Mouse (Mus musculus): ENCODE results near the gene 4933402J07Rik. TPM values are rescaled to one million over a fixed set of nuclear protein-coding genes. Genes with fewer than 3 reads are reported as not detected.

Gene 4933402J07Rik
- polyA plus RNA-seq, 1 experiment from 2014 or later = not detected

DNA sequence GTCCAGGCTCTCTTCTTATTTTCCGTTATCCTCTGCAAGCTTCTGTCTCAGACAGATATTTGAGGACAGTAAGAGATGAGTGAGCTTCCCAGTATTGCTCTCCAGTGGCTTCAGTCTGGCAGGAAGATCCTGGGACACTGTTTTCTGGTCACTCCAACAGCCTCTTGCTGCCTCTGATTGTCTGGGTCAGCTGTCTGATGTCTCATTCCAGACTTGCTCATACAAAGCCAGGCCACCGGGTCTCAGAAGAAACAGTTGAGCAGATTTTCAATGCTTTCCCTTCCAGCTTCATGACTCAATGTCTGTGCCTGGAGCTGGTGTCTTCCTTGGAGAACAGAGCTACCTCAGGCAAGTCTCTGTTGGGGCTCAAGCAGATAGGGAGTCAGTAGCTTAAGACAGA, 39.1 kb downstream of the 4933402J07Rik start:
- H3K27ac ChIP-seq (replicated peaks; ENCODE audit: low read depth, low read length) = no peak overlapping the region
- ATAC-seq (replicated peaks; ENCODE audit: insufficient number of reproducible peaks, low FRiP score, low TSS enrichment, low read depth) (no peak), DNase-seq (ENCODE audit: low spot score) (no peak)
- H3K9me3 ChIP-seq (replicated peaks; ENCODE audit: control insufficient read depth, low read length) = no peaks in the 10 kb centered on the region
- no peak overlapping the region for H3K9ac ChIP-seq (replicated peaks; ENCODE audit: low read length)
- H3K4me3 ChIP-seq (ENCODE audit: low read depth, low read length) = no peak overlapping the region
- no peaks in the 10 kb centered on the region for H3K4me1 ChIP-seq (ENCODE audit: control insufficient read depth, insufficient read depth, low read length)
- H3K36me3 ChIP-seq (replicated peaks; ENCODE audit: control insufficient read depth, insufficient read depth, low read depth, low read length) = no peaks in the 10 kb centered on the region
- 87% methylated on average over 2 of the region's 2 CpGs for WGBS
- H3K27me3 ChIP-seq (ENCODE audit: control insufficient read depth, insufficient read depth, low read length) = no peaks in the 10 kb centered on the region
- H3K4me2 ChIP-seq (ENCODE audit: low read depth, low read length) = no peak overlapping the region

DNA sequence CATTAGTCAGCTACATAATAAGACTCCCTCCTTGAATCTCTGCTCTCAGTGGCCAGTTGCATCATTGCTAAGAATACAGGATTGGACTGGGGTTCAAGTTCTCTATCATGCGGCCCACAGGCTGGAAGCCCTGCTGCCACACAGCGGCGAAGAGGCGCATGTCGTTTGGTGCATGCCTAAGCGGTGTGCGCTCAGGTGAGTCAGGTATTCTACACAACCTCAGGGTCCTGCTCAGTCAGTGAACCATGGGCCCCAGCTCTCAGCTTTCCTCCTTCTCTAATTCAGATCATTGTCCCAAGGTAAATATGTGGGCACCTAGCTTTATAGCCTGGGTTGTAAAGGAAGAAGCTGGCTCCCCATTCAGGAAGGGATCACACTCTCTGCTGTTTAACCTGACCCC, 45.5 kb downstream of the 4933402J07Rik start:
- 89% methylated on average over 7 of the region's 7 CpGs for WGBS
- no peaks in the 10 kb centered on the region for H3K9me3 ChIP-seq (replicated peaks; ENCODE audit: control insufficient read depth, low read length)
- no peak overlapping the region for H3K4me2 ChIP-seq (ENCODE audit: low read depth, low read length)
- no peak overlapping the region for H3K27ac ChIP-seq (replicated peaks; ENCODE audit: low read depth, low read length)
- H3K36me3 ChIP-seq (replicated peaks; ENCODE audit: control insufficient read depth, insufficient read depth, low read depth, low read length) = no peaks in the 10 kb centered on the region
- no peak overlapping the region for H3K4me3 ChIP-seq (ENCODE audit: low read depth, low read length)
- DNase-seq (ENCODE audit: low spot score) (no peak), ATAC-seq (replicated peaks; ENCODE audit: insufficient number of reproducible peaks, low FRiP score, low TSS enrichment, low read depth) (no peak)
- no peaks in the 10 kb centered on the region for H3K4me1 ChIP-seq (ENCODE audit: control insufficient read depth, insufficient read depth, low read length)
- no peaks in the 10 kb centered on the region for H3K27me3 ChIP-seq (ENCODE audit: control insufficient read depth, insufficient read depth, low read length)
- H3K9ac ChIP-seq (replicated peaks; ENCODE audit: low read length) = no peak overlapping the region

DNA sequence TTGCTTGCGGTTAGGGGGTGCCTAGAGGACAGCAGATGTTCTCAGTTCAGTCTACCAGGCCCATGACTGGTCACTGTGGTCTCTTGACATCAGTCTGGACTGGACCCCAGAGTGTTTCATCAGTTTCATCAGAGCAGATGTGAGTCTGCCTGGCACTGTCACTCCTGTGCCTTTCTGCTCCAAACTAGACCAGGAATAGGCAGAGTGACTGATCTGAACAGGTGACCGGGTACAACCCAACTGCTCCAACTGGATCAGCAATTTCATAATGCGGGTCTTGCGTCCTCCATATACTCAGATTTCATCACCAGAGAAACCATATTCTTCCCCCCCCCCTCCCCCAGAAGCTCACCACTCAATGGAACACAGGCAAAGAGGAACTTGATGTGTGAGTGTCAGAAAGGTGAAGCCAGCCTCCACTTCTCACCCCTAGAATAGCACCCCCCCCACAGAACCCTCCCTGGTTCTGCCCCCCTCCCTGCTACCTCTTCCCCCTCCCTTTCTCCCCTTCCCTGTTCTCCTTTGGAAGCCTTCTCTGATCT, 46.1 kb downstream of the 4933402J07Rik start:
- Histone ChIP-seq H3K27ac (replicated peaks; ENCODE audit: low read depth, low read length) (no peak overlapping the region), H3K9me3 (replicated peaks; ENCODE audit: control insufficient read depth, low read length) (no peaks in the 10 kb centered on the region), H3K9ac (replicated peaks; ENCODE audit: low read length) (no peak overlapping the region), H3K27me3 (ENCODE audit: control insufficient read depth, insufficient read depth, low read length) (no peaks in the 10 kb centered on the region), H3K4me3 (ENCODE audit: low read depth, low read length) (no peak overlapping the region), H3K4me2 (ENCODE audit: low read depth, low read length) (no peak overlapping the region), H3K4me1 (ENCODE audit: control insufficient read depth, insufficient read depth, low read length) (no peaks in the 10 kb centered on the region), H3K36me3 (replicated peaks; ENCODE audit: control insufficient read depth, insufficient read depth, low read depth, low read length) (no peaks in the 10 kb centered on the region)
- 87% methylated on average over 4 of the region's 4 CpGs for WGBS
- DNase-seq (ENCODE audit: low spot score) (no peak), ATAC-seq (replicated peaks; ENCODE audit: insufficient number of reproducible peaks, low FRiP score, low TSS enrichment, low read depth) (no peak)

DNA sequence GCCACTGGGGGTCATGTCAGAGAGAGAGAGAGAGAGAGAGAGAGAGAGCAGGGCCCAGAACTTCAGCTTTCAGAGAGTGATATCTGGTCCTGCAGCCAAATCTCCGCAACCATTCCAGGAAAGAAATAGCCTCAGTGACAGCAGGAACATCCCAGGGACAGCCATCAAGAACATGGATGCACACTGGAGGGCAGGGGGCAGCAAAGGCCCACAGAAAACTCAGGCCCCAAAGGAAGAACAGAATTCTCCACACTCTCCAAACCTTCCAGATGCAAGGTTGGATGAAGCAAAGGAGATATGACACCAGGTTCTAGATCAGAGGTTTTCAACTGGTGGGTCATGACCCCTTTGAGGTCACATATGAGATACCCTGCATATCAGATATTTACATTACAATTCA, 50.0 kb downstream of the 4933402J07Rik start:
- no peak overlapping the region for H3K27ac ChIP-seq (replicated peaks; ENCODE audit: low read depth, low read length)
- no peak overlapping the region for H3K4me3 ChIP-seq (ENCODE audit: low read depth, low read length)
- H3K9me3 ChIP-seq (replicated peaks; ENCODE audit: control insufficient read depth, low read length) = no peaks in the 10 kb centered on the region
- no peak for ATAC-seq (replicated peaks; ENCODE audit: insufficient number of reproducible peaks, low FRiP score, low TSS enrichment, low read depth)
- DNase-seq (ENCODE audit: low spot score) = no peak
- no peak overlapping the region for H3K9ac ChIP-seq (replicated peaks; ENCODE audit: low read length)
- H3K4me1 ChIP-seq (ENCODE audit: control insufficient read depth, insufficient read depth, low read length) = no peaks in the 10 kb centered on the region
- H3K4me2 ChIP-seq (ENCODE audit: low read depth, low read length) = no peak overlapping the region
- H3K27me3 ChIP-seq (ENCODE audit: control insufficient read depth, insufficient read depth, low read length) = no peaks in the 10 kb centered on the region
- no peaks in the 10 kb centered on the region for H3K36me3 ChIP-seq (replicated peaks; ENCODE audit: control insufficient read depth, insufficient read depth, low read depth, low read length)
- 100% methylated on average over 1 of the region's 1 CpGs for WGBS

DNA sequence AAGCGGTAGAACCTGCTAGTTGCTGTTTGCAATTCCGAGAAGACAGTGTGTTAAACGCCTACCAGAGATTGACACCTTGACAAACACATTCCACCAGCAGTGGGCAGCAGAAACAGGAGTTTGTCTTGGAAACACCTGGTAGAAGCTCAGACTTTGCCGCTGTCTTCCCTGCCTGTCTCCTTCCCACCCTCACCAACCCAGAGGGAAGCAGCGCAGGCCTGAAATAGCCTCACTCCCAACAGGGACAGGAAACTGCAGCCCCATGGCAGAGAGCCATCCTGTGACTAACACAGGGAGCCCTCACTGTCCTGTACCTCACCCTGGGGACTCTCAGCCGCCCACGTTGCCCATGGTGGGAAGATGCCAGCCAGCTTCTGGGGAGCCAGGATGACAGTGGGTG, 55.5 kb downstream of the 4933402J07Rik start:
- H3K27ac ChIP-seq (replicated peaks; ENCODE audit: low read depth, low read length) = no peak overlapping the region
- DNase-seq (ENCODE audit: low spot score) (no peak), ATAC-seq (replicated peaks; ENCODE audit: insufficient number of reproducible peaks, low FRiP score, low TSS enrichment, low read depth) (no peak)
- H3K4me1 ChIP-seq (ENCODE audit: control insufficient read depth, insufficient read depth, low read length) = no peaks in the 10 kb centered on the region
- no peaks in the 10 kb centered on the region for H3K9me3 ChIP-seq (replicated peaks; ENCODE audit: control insufficient read depth, low read length)
- H3K4me2 ChIP-seq (ENCODE audit: low read depth, low read length) = no peak overlapping the region
- 49% methylated on average over 7 of the region's 7 CpGs for WGBS
- H3K9ac ChIP-seq (replicated peaks; ENCODE audit: low read length) = no peak overlapping the region
- H3K36me3 ChIP-seq (replicated peaks; ENCODE audit: control insufficient read depth, insufficient read depth, low read depth, low read length) = no peaks in the 10 kb centered on the region
- no peaks in the 10 kb centered on the region for H3K27me3 ChIP-seq (ENCODE audit: control insufficient read depth, insufficient read depth, low read length)
- H3K4me3 ChIP-seq (ENCODE audit: low read depth, low read length) = no peak overlapping the region

DNA sequence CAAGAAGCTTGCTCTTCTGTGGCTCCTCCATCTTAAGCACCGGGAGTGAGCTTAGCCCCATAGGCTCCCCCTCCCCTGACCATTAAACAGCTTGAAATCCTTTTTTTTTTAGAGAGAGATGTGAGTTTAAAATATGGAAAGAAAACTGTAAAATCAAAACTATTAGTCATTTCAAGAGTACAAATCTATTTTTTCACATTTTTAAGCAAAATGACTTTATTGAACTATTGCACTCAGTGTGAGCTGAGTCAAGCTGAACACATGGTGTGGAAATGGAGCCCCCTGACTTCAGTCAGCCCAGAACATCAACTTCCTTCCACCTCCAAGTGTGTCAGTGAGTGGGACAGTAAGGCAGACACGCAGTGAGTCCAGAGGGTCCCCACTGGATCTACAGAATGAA, 55.9 kb downstream of the 4933402J07Rik start:
- WGBS = 75% methylated on average over 2 of the region's 2 CpGs
- Histone ChIP-seq H3K4me1 (ENCODE audit: control insufficient read depth, insufficient read depth, low read length) (no peaks in the 10 kb centered on the region), H3K4me3 (ENCODE audit: low read depth, low read length) (no peak overlapping the region), H3K9me3 (replicated peaks; ENCODE audit: control insufficient read depth, low read length) (no peaks in the 10 kb centered on the region), H3K27me3 (ENCODE audit: control insufficient read depth, insufficient read depth, low read length) (no peaks in the 10 kb centered on the region), H3K9ac (replicated peaks; ENCODE audit: low read length) (no peak overlapping the region), H3K4me2 (ENCODE audit: low read depth, low read length) (no peak overlapping the region), H3K36me3 (replicated peaks; ENCODE audit: control insufficient read depth, insufficient read depth, low read depth, low read length) (no peaks in the 10 kb centered on the region), H3K27ac (replicated peaks; ENCODE audit: low read depth, low read length) (no peak overlapping the region)
- DNase-seq (ENCODE audit: low spot score) (no peak), ATAC-seq (replicated peaks; ENCODE audit: insufficient number of reproducible peaks, low FRiP score, low TSS enrichment, low read depth) (no peak)

DNA sequence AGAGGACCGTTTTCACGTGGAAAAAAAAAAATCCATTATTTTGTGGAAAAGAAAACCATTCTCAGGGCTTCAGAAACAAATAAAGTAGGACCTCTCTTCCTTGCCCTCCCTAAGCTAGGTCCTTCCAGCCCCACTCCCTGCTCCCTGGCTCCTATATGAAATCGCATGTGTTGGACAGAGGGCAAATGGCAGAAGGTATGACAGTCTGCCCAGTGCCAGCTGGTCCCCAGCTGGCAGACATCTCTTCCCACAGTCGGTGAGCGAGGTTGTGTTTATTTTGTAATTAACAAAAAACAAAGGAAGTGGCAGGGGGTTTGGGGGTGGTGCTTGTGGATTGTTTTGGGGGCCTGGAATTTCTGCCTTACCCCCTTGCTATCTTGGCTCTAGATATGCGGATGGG, 56.6 kb downstream of the 4933402J07Rik start:
- Histone ChIP-seq H3K4me3 (ENCODE audit: low read depth, low read length) (no peak overlapping the region), H3K27ac (replicated peaks; ENCODE audit: low read depth, low read length) (no peak overlapping the region), H3K9ac (replicated peaks; ENCODE audit: low read length) (no peak overlapping the region), H3K9me3 (replicated peaks; ENCODE audit: control insufficient read depth, low read length) (no peaks in the 10 kb centered on the region), H3K4me2 (ENCODE audit: low read depth, low read length) (no peak overlapping the region), H3K36me3 (replicated peaks; ENCODE audit: control insufficient read depth, insufficient read depth, low read depth, low read length) (no peaks in the 10 kb centered on the region), H3K27me3 (ENCODE audit: control insufficient read depth, insufficient read depth, low read length) (no peaks in the 10 kb centered on the region), H3K4me1 (ENCODE audit: control insufficient read depth, insufficient read depth, low read length) (no peaks in the 10 kb centered on the region)
- ATAC-seq (replicated peaks; ENCODE audit: insufficient number of reproducible peaks, low FRiP score, low TSS enrichment, low read depth) (no peak), DNase-seq (ENCODE audit: low spot score) (no peak)
- 67% methylated on average over 6 of the region's 6 CpGs for WGBS

DNA sequence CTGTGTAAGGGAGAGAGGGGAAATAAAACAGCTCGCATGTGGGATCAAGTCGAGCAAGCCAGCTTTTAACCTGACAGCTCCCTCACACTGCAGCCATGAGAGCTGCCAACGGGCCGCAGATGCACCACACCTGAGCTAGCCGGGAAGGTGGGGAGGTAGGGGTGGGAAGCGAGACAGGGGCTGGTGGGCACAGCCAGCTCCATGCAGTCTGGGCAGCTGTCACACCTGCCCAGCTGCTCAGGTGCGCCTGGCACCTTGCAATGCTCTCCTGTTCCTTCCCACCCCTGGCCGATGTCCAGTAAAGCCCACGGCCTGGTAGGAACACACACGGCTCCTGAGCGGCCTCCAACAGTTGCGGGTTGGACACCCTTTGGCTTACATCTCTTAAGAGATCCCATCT, 57.5 kb downstream of the 4933402J07Rik start:
- no peak for DNase-seq (ENCODE audit: low spot score)
- no peak overlapping the region for H3K4me3 ChIP-seq (ENCODE audit: low read depth, low read length)
- H3K9ac ChIP-seq (replicated peaks; ENCODE audit: low read length) = no peak overlapping the region
- 84% methylated on average over 12 of the region's 12 CpGs for WGBS
- H3K4me1 ChIP-seq (ENCODE audit: control insufficient read depth, insufficient read depth, low read length) = no peaks in the 10 kb centered on the region
- no peaks in the 10 kb centered on the region for H3K36me3 ChIP-seq (replicated peaks; ENCODE audit: control insufficient read depth, insufficient read depth, low read depth, low read length)
- H3K9me3 ChIP-seq (replicated peaks; ENCODE audit: control insufficient read depth, low read length) = no peaks in the 10 kb centered on the region
- no peak overlapping the region for H3K4me2 ChIP-seq (ENCODE audit: low read depth, low read length)
- H3K27me3 ChIP-seq (ENCODE audit: control insufficient read depth, insufficient read depth, low read length) = no peaks in the 10 kb centered on the region
- no peak for ATAC-seq (replicated peaks; ENCODE audit: insufficient number of reproducible peaks, low FRiP score, low TSS enrichment, low read depth)
- H3K27ac ChIP-seq (replicated peaks; ENCODE audit: low read depth, low read length) = no peak overlapping the region

All from embryonic facial prominence, embryonic 11.5 days (tissue).